Mouse (Mus musculus): ENCODE measurements around the gene Eml5. TPM values are rescaled to one million over a fixed set of nuclear protein-coding genes. Genes with fewer than 3 reads are reported as not detected.
A peak's percentile ranks its signal among the peaks of the same experiment; 100 is the strongest.

Eml5 gene
- 6.5 and 8.1 TPM in 2 replicates for polyA plus RNA-seq (2012; rRNA removed)

DNA sequence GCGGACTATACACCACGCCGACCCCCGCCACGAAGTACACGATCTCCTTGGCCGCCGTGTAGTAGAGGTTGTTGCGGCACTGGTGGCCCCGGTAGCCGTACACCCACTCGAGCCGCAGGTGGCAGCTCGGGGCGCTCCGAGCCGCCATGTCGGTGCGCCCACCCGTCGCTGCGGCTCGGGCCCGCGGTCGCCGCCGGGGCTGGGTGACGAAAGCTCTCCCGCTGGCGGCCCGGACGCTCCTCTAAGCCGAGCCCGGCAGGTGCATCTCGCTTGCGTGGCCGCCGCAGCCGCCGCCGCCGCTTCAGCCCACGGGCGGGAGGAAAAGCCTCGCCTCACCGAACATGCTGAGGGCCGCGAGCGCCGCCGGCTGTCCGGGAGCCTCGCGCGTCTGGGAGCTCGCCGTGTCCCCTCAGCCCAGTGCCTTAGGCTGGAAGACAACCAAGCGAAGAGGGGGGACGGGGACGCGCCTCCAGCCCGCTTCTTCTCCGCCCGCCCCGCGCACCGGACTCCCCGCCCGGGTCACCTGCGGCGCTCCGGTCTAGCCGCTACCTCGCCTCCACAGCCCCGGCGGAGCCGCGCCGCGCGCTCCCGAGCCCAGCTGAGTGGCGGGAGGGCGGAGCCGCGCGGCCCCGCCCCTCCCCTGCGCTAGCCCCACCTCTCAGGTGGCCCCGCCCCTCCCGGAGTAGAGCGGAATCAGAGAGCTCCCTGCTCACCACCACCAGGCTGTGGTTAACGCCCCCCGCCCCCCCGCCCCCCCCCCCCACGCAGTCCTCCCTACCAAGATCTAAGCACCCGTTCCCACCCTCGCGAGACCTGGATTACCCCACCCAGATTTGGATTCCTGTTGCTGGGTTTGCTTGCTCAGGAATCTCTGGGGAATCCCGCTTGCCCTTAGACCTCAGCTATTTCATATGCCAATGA is at the start of gene Eml5:
Gene Eml5 (minus strand): TSS at position 604 of the 921 bp plus-strand sequence.
- DNase-seq: peak; percentile 85
- Histone ChIP-seq H3K36me3 (ENCODE audit: control insufficient read depth, insufficient read depth, low read length) (no peaks in the 10 kb centered on the region), H3K4me3 (ENCODE audit: insufficient read depth, low read depth, low read length) (peak within 1 kb of the TSS; percentile 84), H3K4me1 (ENCODE audit: control insufficient read depth, insufficient read depth, low read length) (no peaks in the 10 kb centered on the region), H3K27me3 (replicated peaks; ENCODE audit: control insufficient read depth, insufficient read depth, low read length) (no peaks in the 10 kb centered on the region), H3K27ac (ENCODE audit: insufficient read depth, low read depth, low read length) (no peak within 1 kb of the TSS)
- TF ChIP-seq POLR2A (IDR thresholded peaks at IDR 0.05; ENCODE audit: low read depth, low read length) (no peak), CTCF (conservative IDR thresholded peaks at IDR 0.05; ENCODE audit: insufficient read depth, insufficient read length, low read depth, low read length) (no peak)
- under 1% methylated on average over 100 of the region's 101 CpGs for WGBS

DNA sequence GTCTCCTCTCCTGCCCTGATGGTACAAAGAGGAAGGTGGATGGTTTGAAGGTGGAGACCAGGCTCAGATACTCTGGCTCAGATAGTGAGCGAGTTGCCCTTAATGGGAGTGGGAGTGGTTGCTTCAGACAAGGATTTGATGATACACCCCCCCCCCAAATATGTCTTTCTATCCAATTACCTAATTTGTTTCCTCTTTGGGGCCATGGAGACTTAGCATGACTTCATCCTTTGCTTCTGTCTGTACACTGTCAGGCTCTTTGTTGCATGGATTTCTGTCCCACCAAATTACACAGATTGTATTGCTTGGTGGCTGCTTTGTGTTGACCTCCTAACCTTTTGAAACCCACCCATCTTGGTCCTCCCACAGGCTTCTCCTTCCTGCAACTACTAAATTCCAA is 31.6 kb upstream of the Eml5 start:
- H3K4me3 ChIP-seq (ENCODE audit: insufficient read depth, low read depth, low read length): no peak overlapping the region
- H3K36me3 ChIP-seq (ENCODE audit: control insufficient read depth, insufficient read depth, low read length): no peaks in the 10 kb centered on the region
- 93% methylated on average over 1 of the region's 1 CpGs for WGBS
- TF ChIP-seq POLR2A (IDR thresholded peaks at IDR 0.05; ENCODE audit: low read depth, low read length) (no peak), CTCF (conservative IDR thresholded peaks at IDR 0.05; ENCODE audit: insufficient read depth, insufficient read length, low read depth, low read length) (no peak)
- no peak overlapping the region for H3K27ac ChIP-seq (ENCODE audit: insufficient read depth, low read depth, low read length)
- no peaks in the 10 kb centered on the region for H3K27me3 ChIP-seq (replicated peaks; ENCODE audit: control insufficient read depth, insufficient read depth, low read length)
- no peak for DNase-seq
- no peaks in the 10 kb centered on the region for H3K4me1 ChIP-seq (ENCODE audit: control insufficient read depth, insufficient read depth, low read length)

DNA sequence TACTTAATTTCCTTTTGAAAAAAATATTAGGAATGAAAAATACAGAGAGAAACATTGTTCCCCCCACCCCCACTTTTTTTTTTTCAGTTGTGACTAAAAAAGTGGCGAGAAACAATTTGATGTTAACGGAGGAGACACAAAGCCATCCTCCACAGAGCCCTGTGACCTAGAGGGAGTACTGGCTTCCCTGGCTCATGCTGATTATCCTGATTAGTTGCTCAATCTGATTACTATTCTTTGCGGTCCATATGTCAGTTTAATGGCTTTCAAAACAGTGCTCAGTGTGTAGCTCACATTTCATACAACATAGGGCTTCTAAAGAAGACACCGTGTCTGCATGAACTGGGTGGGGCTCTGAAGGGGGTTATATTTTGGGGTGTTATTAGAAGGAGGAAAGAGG is 31.2 kb upstream of the Eml5 start:
- Histone ChIP-seq H3K36me3 (ENCODE audit: control insufficient read depth, insufficient read depth, low read length) (no peaks in the 10 kb centered on the region), H3K27me3 (replicated peaks; ENCODE audit: control insufficient read depth, insufficient read depth, low read length) (no peaks in the 10 kb centered on the region), H3K4me1 (ENCODE audit: control insufficient read depth, insufficient read depth, low read length) (no peaks in the 10 kb centered on the region), H3K27ac (ENCODE audit: insufficient read depth, low read depth, low read length) (no peak overlapping the region), H3K4me3 (ENCODE audit: insufficient read depth, low read depth, low read length) (no peak overlapping the region)
- TF ChIP-seq POLR2A (IDR thresholded peaks at IDR 0.05; ENCODE audit: low read depth, low read length): no peak
- TF ChIP-seq CTCF (conservative IDR thresholded peaks at IDR 0.05; ENCODE audit: insufficient read depth, insufficient read length, low read depth, low read length): no peak
- 65% methylated on average over 4 of the region's 4 CpGs for WGBS
- no peak for DNase-seq

DNA sequence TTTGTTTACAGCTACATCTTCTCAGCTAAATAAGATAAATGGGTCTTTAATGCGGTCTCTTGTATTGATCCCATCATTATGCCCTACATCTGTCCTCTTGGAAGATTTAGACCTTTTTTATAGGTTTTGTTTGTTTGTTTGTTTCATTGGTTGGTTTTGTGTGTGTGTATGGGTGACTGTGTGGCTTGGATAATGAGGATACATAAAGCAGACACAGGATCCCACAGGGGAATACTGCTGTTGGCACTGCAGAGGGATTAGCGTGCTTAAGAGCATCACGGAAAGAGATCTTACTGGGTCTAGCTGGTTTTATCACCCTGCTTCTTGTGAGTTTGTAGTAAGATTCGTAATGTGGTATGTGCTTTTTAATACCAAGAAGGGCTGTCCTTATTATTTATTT is 29.9 kb upstream of the Eml5 start:
- H3K4me1 ChIP-seq (ENCODE audit: control insufficient read depth, insufficient read depth, low read length): no peaks in the 10 kb centered on the region
- H3K4me3 ChIP-seq (ENCODE audit: insufficient read depth, low read depth, low read length): no peak overlapping the region
- no peaks in the 10 kb centered on the region for H3K36me3 ChIP-seq (ENCODE audit: control insufficient read depth, insufficient read depth, low read length)
- TF ChIP-seq CTCF (conservative IDR thresholded peaks at IDR 0.05; ENCODE audit: insufficient read depth, insufficient read length, low read depth, low read length): no peak
- TF ChIP-seq POLR2A (IDR thresholded peaks at IDR 0.05; ENCODE audit: low read depth, low read length): no peak
- H3K27ac ChIP-seq (ENCODE audit: insufficient read depth, low read depth, low read length): no peak overlapping the region
- no peak for DNase-seq
- WGBS: 88% methylated on average over 4 of the region's 4 CpGs
- no peaks in the 10 kb centered on the region for H3K27me3 ChIP-seq (replicated peaks; ENCODE audit: control insufficient read depth, insufficient read depth, low read length)

DNA sequence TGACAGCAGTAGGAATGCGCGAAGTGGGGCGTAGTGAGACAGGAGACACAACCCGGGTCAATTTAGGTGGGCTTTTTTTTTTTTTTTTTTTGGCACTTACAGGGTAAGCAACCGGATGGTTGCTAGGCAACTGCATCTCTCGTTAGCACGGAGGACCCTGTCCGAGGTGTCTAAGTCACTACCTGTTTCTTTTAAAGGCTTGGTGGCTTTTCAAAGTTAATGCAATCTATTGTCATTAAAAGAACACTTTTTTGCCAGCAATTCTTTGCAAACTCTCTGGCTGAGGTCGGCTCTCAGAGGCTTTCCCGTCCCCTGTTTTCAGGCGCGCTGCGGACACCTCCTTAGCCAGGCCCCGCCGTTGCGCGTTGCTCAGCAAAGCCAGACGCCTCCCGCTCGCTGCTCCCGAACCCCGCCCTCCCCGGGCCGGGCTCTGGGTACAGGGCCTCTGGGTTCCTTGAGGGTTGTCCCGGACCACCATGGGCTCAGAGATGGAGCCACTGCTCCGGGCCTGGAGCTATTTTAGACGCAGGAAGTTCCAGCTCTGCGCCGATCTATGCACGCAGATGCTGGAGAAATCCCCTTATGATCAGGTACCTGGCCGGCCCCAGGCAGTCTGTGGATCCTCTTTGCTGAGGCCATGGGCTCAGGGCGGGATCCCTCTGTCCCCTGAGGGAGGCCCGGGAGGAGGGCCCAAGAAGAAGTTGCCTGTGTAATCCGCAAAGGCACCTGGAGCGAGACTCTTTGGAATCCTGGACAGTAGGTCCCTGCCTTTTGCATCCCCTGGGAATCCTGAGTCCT is 19.1 kb upstream of the Eml5 start, which contains the start of gene Ttc8:
Gene Ttc8 (plus strand): TSS at position 381 of the 798 bp plus-strand sequence.
- Histone ChIP-seq H3K4me1 (ENCODE audit: control insufficient read depth, insufficient read depth, low read length) (no peaks in the 10 kb centered on the region; the same call in 1 of the 2 replicates), H3K27ac (ENCODE audit: insufficient read depth, low read depth, low read length) (peak within 1 kb of the TSS; percentile 93), H3K4me3 (ENCODE audit: insufficient read depth, low read depth, low read length) (peak within 1 kb of the TSS; percentile 95), H3K27me3 (replicated peaks; ENCODE audit: control insufficient read depth, insufficient read depth, low read length) (no peaks in the 10 kb centered on the region), H3K36me3 (ENCODE audit: control insufficient read depth, insufficient read depth, low read length) (no peaks in the 10 kb centered on the region)
- TF ChIP-seq CTCF (conservative IDR thresholded peaks at IDR 0.05; ENCODE audit: insufficient read depth, insufficient read length, low read depth, low read length) (no peak), POLR2A (IDR thresholded peaks at IDR 0.05; ENCODE audit: low read depth, low read length) (no peak)
- under 1% methylated on average over 35 of the region's 35 CpGs for WGBS
- DNase-seq: peak; percentile 90

DNA sequence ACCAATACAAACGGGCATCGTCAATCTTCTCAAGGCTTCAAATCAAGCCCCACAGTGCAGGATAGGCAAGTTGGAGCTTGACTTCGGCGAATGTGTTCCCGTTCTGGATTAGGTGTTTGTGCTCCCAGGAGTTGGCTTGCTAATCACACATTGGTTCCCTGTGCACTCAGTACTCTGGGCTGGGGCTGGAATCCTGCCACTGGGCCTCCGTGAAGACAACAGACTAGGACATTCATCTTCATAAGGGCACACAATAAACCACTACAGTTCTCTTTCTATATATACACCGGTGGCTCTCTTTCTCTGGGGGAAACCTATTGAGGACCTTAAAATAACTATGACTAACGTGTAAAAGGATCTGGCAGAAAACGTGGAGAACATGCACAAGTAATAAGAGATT is 8.8 kb upstream of the Eml5 start:
- 71% methylated on average over 9 of the region's 9 CpGs for WGBS
- Histone ChIP-seq H3K36me3 (ENCODE audit: control insufficient read depth, insufficient read depth, low read length) (no peaks in the 10 kb centered on the region), H3K27me3 (replicated peaks; ENCODE audit: control insufficient read depth, insufficient read depth, low read length) (no peaks in the 10 kb centered on the region), H3K4me3 (ENCODE audit: insufficient read depth, low read depth, low read length) (no peak overlapping the region), H3K27ac (ENCODE audit: insufficient read depth, low read depth, low read length) (no peak overlapping the region), H3K4me1 (ENCODE audit: control insufficient read depth, insufficient read depth, low read length) (no peaks in the 10 kb centered on the region)
- TF ChIP-seq CTCF (conservative IDR thresholded peaks at IDR 0.05; ENCODE audit: insufficient read depth, insufficient read length, low read depth, low read length) (no peak), POLR2A (IDR thresholded peaks at IDR 0.05; ENCODE audit: low read depth, low read length) (no peak)
- DNase-seq: no peak

DNA sequence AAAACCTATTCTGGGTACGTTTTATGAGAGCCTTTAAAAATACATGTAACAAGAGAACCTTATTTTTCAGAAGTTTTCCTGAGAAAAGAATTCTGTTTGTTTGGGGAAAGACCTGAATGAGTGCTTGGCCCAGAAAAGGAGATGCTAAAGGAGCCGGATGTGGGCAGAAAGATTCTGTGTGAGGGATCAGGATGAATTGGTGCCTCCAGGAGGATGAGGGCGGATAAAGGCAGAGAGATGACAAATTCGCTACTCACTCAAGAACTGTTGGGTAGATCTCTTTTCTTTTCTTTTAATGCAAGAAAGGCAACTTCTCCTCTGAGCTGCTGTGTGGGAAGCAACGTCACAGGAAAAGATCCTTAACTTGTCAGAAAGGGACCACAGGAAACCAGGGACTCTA is 4.2 kb upstream of the Eml5 start:
- H3K27me3 ChIP-seq (replicated peaks; ENCODE audit: control insufficient read depth, insufficient read depth, low read length): no peaks in the 10 kb centered on the region
- 80% methylated on average over 5 of the region's 5 CpGs for WGBS
- H3K36me3 ChIP-seq (ENCODE audit: control insufficient read depth, insufficient read depth, low read length): no peaks in the 10 kb centered on the region
- no peak overlapping the region for H3K27ac ChIP-seq (ENCODE audit: insufficient read depth, low read depth, low read length)
- no peaks in the 10 kb centered on the region for H3K4me1 ChIP-seq (ENCODE audit: control insufficient read depth, insufficient read depth, low read length)
- no peak for DNase-seq
- H3K4me3 ChIP-seq (ENCODE audit: insufficient read depth, low read depth, low read length): no peak overlapping the region
- TF ChIP-seq CTCF (conservative IDR thresholded peaks at IDR 0.05; ENCODE audit: insufficient read depth, insufficient read length, low read depth, low read length) (no peak), POLR2A (IDR thresholded peaks at IDR 0.05; ENCODE audit: low read depth, low read length) (no peak)

Measured in kidney, adult 2 months (tissue).